ENCODE assay signal across 9 mouse cellular contexts in the genomic region with DNA sequence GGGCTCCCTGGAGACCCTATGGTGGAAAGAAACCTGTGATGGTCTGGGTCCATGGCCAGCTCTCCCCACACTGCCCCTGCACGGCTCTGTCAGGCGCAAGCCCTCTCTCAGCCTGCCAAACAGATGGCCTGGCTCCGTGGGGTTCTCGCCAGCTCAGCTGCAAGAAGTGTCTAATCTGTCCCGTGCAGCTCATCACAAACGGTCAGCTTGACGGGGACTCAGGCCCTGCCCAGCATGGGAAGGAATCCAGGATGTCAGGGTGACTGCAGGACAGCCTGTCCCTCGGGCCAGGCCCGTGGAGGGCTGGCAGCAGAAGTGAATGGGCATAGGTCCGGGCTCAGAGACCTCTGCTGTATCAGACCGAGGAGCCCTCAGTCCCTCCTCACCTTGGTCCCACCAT. TPM values are rescaled to one million over a fixed set of nuclear protein-coding genes. Genes with fewer than 3 reads are reported as not detected.
DNase-seq lines count a peak whose midpoint lies in the region; ATAC-seq and TF ChIP-seq lines count a peak whose summit lies in the region.
"Had no signal": no experiment of that assay in that cellular context is flagged by ENCODE, and none has a peak within 500 bp of the region (broad histone marks: within the 10 kb centered on the region; RNA-seq: fewer than 3 reads in every experiment).

No protein-coding gene starts in this region.

- H3K27ac ChIP-seq in layer of hippocampus, adult 2 months = peak overlapping the region; percentile 53; the same call in 1 of the 2 replicates

- no peak for ATAC-seq in activated CD4-positive, CD25-positive, alpha-beta regulatory T cell, adult 4 months

- DNase-seq in layer of hippocampus, adult 2 months (ENCODE audit: low spot score in 2 of 2) = peak in 1 of 2 experiments; percentile 38
- no peak for DNase-seq in layer of hippocampus, adult 9-10 months (ENCODE audit: low spot score)
- DNase-seq in adrenal gland, postnatal 10 days = peak; percentile 82
- DNase-seq in cerebellum, postnatal 25 days = peak; percentile 91
- peak; percentile 66 for DNase-seq in heart, postnatal 25 days (ENCODE audit: low spot score)
- no peak for DNase-seq in left cerebral cortex, adult 18-20 months (ENCODE audit: low spot score in 2 of 2)
- no peak for DNase-seq in kidney, postnatal 10 days
- DNase-seq: kidney, adult 2 months had no signal

- no peak overlapping the region for H3K4me3 ChIP-seq in layer of hippocampus, adult 2 months

- no peak for TF ChIP-seq CTCF in layer of hippocampus, adult 2 months (conservative IDR thresholded peaks at IDR 0.05)

- intact Hi-C loops in heart, postnatal 25 days (cut with DNase I) = loop anchor here (5.0 kb wide), 1 partner anchor 95 kb away; no protein-coding TSS in a partner anchor

RNA-seq across cellular contexts. Expression of gene Abtb1, which starts 19.9 kb away (rescaled TPM):
- 10 to 100 TPM; 33.4 to 37.1 TPM for total RNA-seq in layer of hippocampus, adult 2 months (2021)
- total RNA-seq in adrenal gland, postnatal 10 days (2021) = 10 to 100 TPM; 21.9 to 30.5 TPM
- 10 to 100 TPM; 21.9 to 23.3 TPM for total RNA-seq in heart, postnatal 25 days (2021)
- 10 to 100 TPM; 38.8 to 44.3 TPM for total RNA-seq in left cerebral cortex, adult 18-20 months (2021)
- polyA plus RNA-seq in activated CD4-positive, CD25-positive, alpha-beta regulatory T cell, adult 4 months (2017; shearing (Covaris generic)) = 10 to 100 TPM; 42.8 to 57.5 TPM

RNA-seq across cellular contexts. Expression of gene Podxl2, which starts 52.9 kb away (rescaled TPM):
- total RNA-seq in layer of hippocampus, adult 2 months (2021) = 100 to 1,000 TPM; 160 to 165 TPM
- total RNA-seq in adrenal gland, postnatal 10 days (2021) = 10 to 100 TPM; 27.8 to 28.3 TPM
- total RNA-seq in heart, postnatal 25 days (2021) = 10 to 100 TPM; 16.5 to 16.8 TPM
- total RNA-seq in left cerebral cortex, adult 18-20 months (2021) = 100 to 1,000 TPM; 202 to 219 TPM
- polyA plus RNA-seq in activated CD4-positive, CD25-positive, alpha-beta regulatory T cell, adult 4 months (2017; shearing (Covaris generic)) = not detected

Comparison
In these comparisons a context has a peak if more than half of its experiments do, and no peak if none do; other contexts are left out.
1. DNase-seq: peak in adrenal gland, postnatal 10 days (single experiment), cerebellum, postnatal 25 days (2 of 2) and heart, postnatal 25 days (single experiment); none in layer of hippocampus, adult 9-10 months (single experiment), left cerebral cortex, adult 18-20 months (0 of 2) and kidney, postnatal 10 days (single experiment).
2. RNA of gene Podxl2, which starts 52.9 kb away (total RNA-seq): 202 to 219 TPM in left cerebral cortex, adult 18-20 months and 160 to 165 TPM in layer of hippocampus, adult 2 months; 27.8 to 28.3 TPM in adrenal gland, postnatal 10 days and 16.5 to 16.8 TPM in heart, postnatal 25 days; every median in the first group is over 4 times any median in the second.